Mouse (Mus musculus): ENCODE data around the gene Mpc2. TPM values are rescaled to one million over a fixed set of nuclear protein-coding genes. Genes with fewer than 3 reads are reported as not detected.

Gene Mpc2
- polyA plus RNA-seq, 1 experiment from 2014 or later = 190 TPM

DNA sequence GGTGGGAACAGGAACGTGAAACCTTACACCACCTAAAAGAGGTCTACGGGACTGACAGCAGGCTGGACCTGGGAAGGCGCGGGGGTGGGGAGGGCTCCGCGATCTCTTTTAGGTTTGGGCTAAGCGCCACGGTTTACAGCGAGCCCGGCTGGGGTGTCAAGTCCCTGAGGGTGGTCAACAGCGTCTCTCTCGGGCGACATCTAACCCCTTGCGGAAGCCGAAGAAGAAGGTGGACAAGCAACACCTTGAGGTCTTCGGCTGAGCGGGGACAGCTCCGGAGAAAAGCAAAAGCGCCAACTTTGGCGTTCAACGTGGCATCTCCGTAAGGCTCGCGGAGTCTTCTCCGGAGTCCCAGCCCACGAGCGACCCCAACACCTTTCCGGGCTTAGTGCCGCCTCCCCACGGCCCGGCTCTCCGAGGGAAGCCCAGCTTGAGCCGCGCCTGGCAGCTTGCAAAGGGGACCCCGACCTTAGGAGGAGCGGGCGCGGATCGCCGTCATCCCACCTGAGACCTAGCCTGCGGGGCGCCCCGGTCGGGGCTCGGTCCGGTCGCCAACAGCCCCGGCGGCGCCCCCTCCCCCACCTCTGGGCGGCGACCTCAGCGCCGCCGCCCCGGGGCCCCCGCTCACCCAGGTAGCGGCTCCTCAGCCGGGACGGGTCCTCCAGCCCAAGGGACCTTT is 795 bp upstream of the Mpc2 start:
- H3K9ac ChIP-seq (ENCODE audit: low read length) = peak overlapping the region; percentile 82
- under 1% methylated on average over 51 of the region's 60 CpGs for WGBS
- no peaks in the 10 kb centered on the region for H3K9me3 ChIP-seq (replicated peaks; ENCODE audit: control insufficient read depth, low read length)
- ATAC-seq = no peak
- no peaks in the 10 kb centered on the region for H3K36me3 ChIP-seq (ENCODE audit: control insufficient read depth, insufficient read depth, low read length)
- no peaks in the 10 kb centered on the region for H3K27me3 ChIP-seq (replicated peaks; ENCODE audit: control insufficient read depth, insufficient read depth, low read length)
- DNase-seq (ENCODE audit: low spot score) = peak; percentile 48
- peak overlapping the region; percentile 92 for H3K27ac ChIP-seq (ENCODE audit: low read depth, low read length)
- H3K4me2 ChIP-seq (ENCODE audit: low read length) = peak overlapping the region; percentile 84
- H3K4me1 ChIP-seq (ENCODE audit: control insufficient read depth, insufficient read depth, low read length) = 0 out of 2 replicates have a peak, but pooled peaks cover 6% of the 10 kb centered on the region
- H3K4me3 ChIP-seq (ENCODE audit: low read depth, low read length) = peak overlapping the region; percentile 86

DNA sequence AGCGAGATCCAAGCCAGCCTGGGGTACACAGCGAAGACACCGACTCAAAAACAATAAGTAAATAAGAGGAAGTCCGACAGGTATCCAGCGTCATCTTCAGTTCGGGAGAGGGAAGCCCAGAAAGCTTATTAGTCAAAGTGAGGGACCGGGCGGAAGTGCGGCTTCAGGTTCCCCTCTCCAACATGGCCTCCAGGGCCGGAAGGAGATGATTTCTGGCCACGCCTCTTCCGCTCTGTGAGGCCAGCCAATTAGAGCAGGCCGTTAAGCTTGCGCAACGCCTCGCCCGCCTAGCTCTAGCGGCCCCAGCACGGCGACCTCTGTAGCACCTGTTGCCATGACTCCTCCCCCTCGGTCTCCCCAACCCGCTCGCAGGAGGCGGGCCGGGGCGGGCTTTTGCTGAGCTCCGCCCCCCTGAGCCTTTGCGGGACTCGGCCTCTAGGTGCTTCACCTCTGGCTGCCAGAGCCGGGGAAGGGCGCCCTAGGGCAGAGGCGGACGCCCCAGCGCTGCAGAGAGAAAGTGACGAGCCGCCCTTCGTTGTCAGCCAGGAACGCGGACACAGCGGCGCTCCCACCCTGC is 452 bp downstream of the Mpc2 start:
- DNase-seq (ENCODE audit: low spot score) (peak; percentile 100), ATAC-seq (peak; percentile 97)
- H3K4me3 ChIP-seq (ENCODE audit: low read depth, low read length) = peak overlapping the region; percentile 86
- no peaks in the 10 kb centered on the region for H3K9me3 ChIP-seq (replicated peaks; ENCODE audit: control insufficient read depth, low read length)
- under 1% methylated on average over 41 of the region's 41 CpGs for WGBS
- 0 out of 2 replicates have a peak, but pooled peaks cover 6% of the 10 kb centered on the region for H3K4me1 ChIP-seq (ENCODE audit: control insufficient read depth, insufficient read depth, low read length)
- H3K9ac ChIP-seq (ENCODE audit: low read length) = peak overlapping the region; percentile 75
- H3K27me3 ChIP-seq (replicated peaks; ENCODE audit: control insufficient read depth, insufficient read depth, low read length) = no peaks in the 10 kb centered on the region
- H3K36me3 ChIP-seq (ENCODE audit: control insufficient read depth, insufficient read depth, low read length) = no peaks in the 10 kb centered on the region
- H3K27ac ChIP-seq (ENCODE audit: low read depth, low read length) = peak overlapping the region; percentile 92
- peak overlapping the region; percentile 65 for H3K4me2 ChIP-seq (ENCODE audit: low read length)

DNA sequence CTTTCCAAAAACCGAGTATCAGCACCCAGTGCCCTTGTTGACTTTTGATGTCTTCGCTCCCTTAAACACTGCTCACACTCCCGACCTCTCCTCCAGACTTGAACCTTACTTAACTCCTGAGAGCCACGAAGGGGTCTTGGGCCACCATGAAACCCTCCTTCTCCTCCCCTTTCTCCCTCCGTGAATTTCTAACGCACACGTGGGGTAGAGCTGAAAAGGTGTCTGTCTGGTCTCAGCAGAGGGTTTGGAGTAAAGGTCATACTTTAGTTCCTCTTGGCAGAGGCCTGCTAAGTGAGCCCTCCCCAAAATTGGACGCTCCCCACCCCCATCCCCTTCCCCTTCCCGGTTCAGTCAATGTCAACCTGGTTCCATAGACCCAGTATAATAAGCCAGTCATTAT is 1.2 kb downstream of the Mpc2 start:
- Histone ChIP-seq H3K27me3 (replicated peaks; ENCODE audit: control insufficient read depth, insufficient read depth, low read length) (no peaks in the 10 kb centered on the region), H3K27ac (ENCODE audit: low read depth, low read length) (no peak overlapping the region), H3K36me3 (ENCODE audit: control insufficient read depth, insufficient read depth, low read length) (no peaks in the 10 kb centered on the region), H3K9me3 (replicated peaks; ENCODE audit: control insufficient read depth, low read length) (no peaks in the 10 kb centered on the region), H3K9ac (ENCODE audit: low read length) (peak overlapping the region; percentile 75), H3K4me3 (ENCODE audit: low read depth, low read length) (peak overlapping the region; percentile 86), H3K4me1 (ENCODE audit: control insufficient read depth, insufficient read depth, low read length) (0 out of 2 replicates have a peak, but pooled peaks cover 6% of the 10 kb centered on the region), H3K4me2 (ENCODE audit: low read length) (peak overlapping the region; percentile 65)
- WGBS = 3% methylated on average over 9 of the region's 9 CpGs
- DNase-seq (ENCODE audit: low spot score) = no peak
- ATAC-seq = no peak

DNA sequence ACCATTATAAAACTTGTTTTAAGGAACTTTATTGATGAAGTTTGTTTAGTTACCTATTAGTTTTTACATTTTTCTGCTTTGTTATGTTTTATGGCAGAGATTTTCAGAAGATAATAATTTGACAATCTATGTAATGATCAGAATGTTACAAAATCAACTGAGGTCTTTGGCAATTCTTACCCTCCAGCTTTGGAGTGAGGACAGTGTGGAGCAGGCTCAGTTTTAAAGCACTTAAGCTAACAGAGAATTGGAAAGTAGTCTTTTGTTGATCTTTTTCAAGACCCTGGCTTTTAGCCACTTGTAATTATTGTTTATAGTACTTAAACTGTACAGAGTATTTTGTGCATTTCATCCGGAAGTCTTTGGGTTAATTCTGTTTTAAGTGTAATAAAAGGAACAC is 2.4 kb downstream of the Mpc2 start:
- Histone ChIP-seq H3K4me1 (ENCODE audit: control insufficient read depth, insufficient read depth, low read length) (0 out of 2 replicates have a peak, but pooled peaks cover 6% of the 10 kb centered on the region), H3K4me2 (ENCODE audit: low read length) (no peak overlapping the region), H3K9ac (ENCODE audit: low read length) (no peak overlapping the region), H3K9me3 (replicated peaks; ENCODE audit: control insufficient read depth, low read length) (no peaks in the 10 kb centered on the region), H3K36me3 (ENCODE audit: control insufficient read depth, insufficient read depth, low read length) (no peaks in the 10 kb centered on the region), H3K27ac (ENCODE audit: low read depth, low read length) (no peak overlapping the region), H3K4me3 (ENCODE audit: low read depth, low read length) (no peak overlapping the region), H3K27me3 (replicated peaks; ENCODE audit: control insufficient read depth, insufficient read depth, low read length) (no peaks in the 10 kb centered on the region)
- no peak for ATAC-seq
- WGBS = 74% methylated on average over 1 of the region's 1 CpGs
- DNase-seq (ENCODE audit: low spot score) = no peak

DNA sequence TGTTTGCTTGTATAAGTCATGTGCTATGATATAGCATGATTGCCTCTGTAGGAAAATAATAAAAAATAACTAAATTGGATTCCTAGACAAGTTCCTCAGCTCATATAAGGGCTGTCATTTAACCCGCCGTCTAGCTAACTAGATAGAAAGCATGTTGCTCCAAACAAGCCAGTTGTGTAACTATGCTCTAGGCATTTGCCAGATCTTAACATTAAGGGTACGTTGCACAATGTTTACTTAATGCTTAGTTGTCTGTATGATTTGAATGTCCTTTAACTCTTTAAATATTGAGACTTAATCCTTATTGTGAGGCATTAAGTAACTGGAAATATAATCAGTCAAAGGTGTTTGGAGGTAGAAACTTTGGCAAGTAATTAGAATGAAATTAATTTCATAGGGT is 4.1 kb downstream of the Mpc2 start:
- H3K9ac ChIP-seq (ENCODE audit: low read length) = no peak overlapping the region
- H3K27me3 ChIP-seq (replicated peaks; ENCODE audit: control insufficient read depth, insufficient read depth, low read length) = no peaks in the 10 kb centered on the region
- H3K36me3 ChIP-seq (ENCODE audit: control insufficient read depth, insufficient read depth, low read length) = no peaks in the 10 kb centered on the region
- no peak for ATAC-seq
- H3K9me3 ChIP-seq (replicated peaks; ENCODE audit: control insufficient read depth, low read length) = no peaks in the 10 kb centered on the region
- H3K4me1 ChIP-seq (ENCODE audit: control insufficient read depth, insufficient read depth, low read length) = 0 out of 2 replicates have a peak, but pooled peaks cover 3% of the 10 kb centered on the region
- 95% methylated on average over 3 of the region's 3 CpGs for WGBS
- no peak overlapping the region for H3K4me2 ChIP-seq (ENCODE audit: low read length)
- no peak for DNase-seq (ENCODE audit: low spot score)
- no peak overlapping the region for H3K4me3 ChIP-seq (ENCODE audit: low read depth, low read length)
- H3K27ac ChIP-seq (ENCODE audit: low read depth, low read length) = no peak overlapping the region

DNA sequence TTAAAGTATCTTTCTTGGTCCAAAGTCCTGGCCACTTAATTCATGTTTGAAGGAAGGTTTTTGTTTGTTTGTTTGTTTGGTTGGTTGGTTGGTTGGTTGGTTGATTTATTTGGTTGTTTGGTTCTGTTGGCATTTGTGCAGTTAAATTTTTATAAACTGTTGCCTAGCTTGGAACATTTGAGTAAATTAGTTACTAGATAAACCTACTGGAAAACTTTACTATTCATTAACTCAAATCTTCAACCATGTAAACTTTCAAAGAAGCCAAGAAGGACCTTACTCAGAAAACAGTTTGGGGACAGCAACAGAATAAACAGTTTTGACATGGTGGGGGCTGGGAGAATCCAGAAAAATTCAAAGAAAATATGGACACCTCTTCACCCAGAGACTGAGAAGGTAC is 8.5 kb downstream of the Mpc2 start:
- Histone ChIP-seq H3K4me3 (ENCODE audit: low read depth, low read length) (no peak overlapping the region), H3K4me1 (ENCODE audit: control insufficient read depth, insufficient read depth, low read length) (no peaks in the 10 kb centered on the region), H3K9ac (ENCODE audit: low read length) (no peak overlapping the region), H3K4me2 (ENCODE audit: low read length) (no peak overlapping the region), H3K27me3 (replicated peaks; ENCODE audit: control insufficient read depth, insufficient read depth, low read length) (no peaks in the 10 kb centered on the region), H3K36me3 (ENCODE audit: control insufficient read depth, insufficient read depth, low read length) (no peaks in the 10 kb centered on the region), H3K9me3 (replicated peaks; ENCODE audit: control insufficient read depth, low read length) (no peaks in the 10 kb centered on the region), H3K27ac (ENCODE audit: low read depth, low read length) (no peak overlapping the region)
- no peak for DNase-seq (ENCODE audit: low spot score)
- ATAC-seq = no peak

DNA sequence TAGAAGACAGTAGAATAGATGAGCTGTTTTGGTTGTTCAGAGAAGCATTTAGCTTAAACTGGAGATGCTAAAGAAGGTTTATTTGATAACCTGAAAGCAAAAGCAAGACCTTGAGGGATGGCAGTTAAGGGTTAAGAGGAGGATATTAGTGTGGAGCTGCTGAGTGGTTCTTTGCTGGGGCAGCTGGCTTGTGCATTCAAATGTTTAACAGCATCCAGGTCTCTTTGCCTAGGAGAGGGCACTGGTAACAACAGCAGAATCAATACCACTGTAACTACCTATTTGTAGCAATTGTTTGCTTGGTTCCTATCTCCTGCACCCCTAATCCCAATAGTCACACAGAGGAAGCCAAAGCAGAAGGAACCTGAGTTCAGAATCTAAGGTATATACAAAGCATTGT is 9.3 kb downstream of the Mpc2 start:
- Histone ChIP-seq H3K36me3 (ENCODE audit: control insufficient read depth, insufficient read depth, low read length) (no peaks in the 10 kb centered on the region), H3K27ac (ENCODE audit: low read depth, low read length) (no peak overlapping the region), H3K4me3 (ENCODE audit: low read depth, low read length) (no peak overlapping the region), H3K9ac (ENCODE audit: low read length) (no peak overlapping the region), H3K9me3 (replicated peaks; ENCODE audit: control insufficient read depth, low read length) (no peaks in the 10 kb centered on the region), H3K4me1 (ENCODE audit: control insufficient read depth, insufficient read depth, low read length) (no peaks in the 10 kb centered on the region), H3K4me2 (ENCODE audit: low read length) (no peak overlapping the region), H3K27me3 (replicated peaks; ENCODE audit: control insufficient read depth, insufficient read depth, low read length) (no peaks in the 10 kb centered on the region)
- ATAC-seq (no peak), DNase-seq (ENCODE audit: low spot score) (no peak)

DNA sequence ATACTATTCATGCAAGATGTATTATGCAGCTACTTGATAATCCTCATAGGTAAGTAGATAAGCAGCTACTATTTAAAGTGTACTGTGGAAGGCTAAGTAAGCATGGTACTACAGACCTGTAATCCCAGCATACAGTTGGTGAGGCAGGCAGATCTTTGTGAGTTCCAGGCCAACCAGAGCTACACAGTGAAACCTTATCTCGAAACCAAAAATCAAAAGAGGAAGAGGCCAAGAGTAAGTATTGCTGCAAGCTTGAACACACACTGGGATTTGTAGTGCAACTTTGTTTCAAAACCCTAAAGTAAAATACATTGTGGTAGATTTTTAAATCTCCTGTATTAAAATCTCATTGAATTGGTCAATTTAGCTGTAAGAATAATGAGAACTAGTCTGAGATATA is 11.1 kb downstream of the Mpc2 start:
- no peak overlapping the region for H3K9ac ChIP-seq (ENCODE audit: low read length)
- WGBS = 92% methylated on average over 1 of the region's 1 CpGs
- H3K4me2 ChIP-seq (ENCODE audit: low read length) = no peak overlapping the region
- H3K27me3 ChIP-seq (replicated peaks; ENCODE audit: control insufficient read depth, insufficient read depth, low read length) = no peaks in the 10 kb centered on the region
- H3K4me1 ChIP-seq (ENCODE audit: control insufficient read depth, insufficient read depth, low read length) = no peaks in the 10 kb centered on the region
- no peak overlapping the region for H3K4me3 ChIP-seq (ENCODE audit: low read depth, low read length)
- ATAC-seq = no peak
- DNase-seq (ENCODE audit: low spot score) = no peak
- no peak overlapping the region for H3K27ac ChIP-seq (ENCODE audit: low read depth, low read length)
- H3K36me3 ChIP-seq (ENCODE audit: control insufficient read depth, insufficient read depth, low read length) = no peaks in the 10 kb centered on the region
- H3K9me3 ChIP-seq (replicated peaks; ENCODE audit: control insufficient read depth, low read length) = no peaks in the 10 kb centered on the region

DNA sequence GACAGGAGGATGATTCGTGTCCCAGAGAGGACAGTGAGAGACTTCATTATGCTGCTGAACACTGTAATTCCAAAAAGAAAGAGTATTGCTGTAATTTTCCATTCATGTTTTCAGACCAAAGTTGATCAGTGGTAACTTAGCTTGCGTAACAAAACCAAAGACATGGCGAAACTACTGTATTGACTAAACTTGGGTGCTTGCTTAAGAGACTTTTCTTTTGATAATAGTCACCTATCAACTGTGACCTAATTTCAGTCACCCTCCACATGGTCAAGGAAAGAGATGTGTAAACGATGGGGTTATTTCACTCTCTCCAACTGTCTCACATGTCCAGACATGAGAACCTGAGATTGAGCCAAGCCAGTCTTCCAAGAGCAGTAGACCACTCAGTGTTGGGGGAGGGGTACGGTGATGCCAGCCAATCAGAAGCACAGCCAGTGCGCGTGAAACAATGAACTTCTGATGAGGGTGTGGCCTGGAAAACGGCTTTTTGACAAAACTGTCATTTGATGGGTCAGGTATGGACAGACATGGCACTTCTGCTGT is 24.3 kb downstream of the Mpc2 start, which contains the start of gene Adcy10:
Gene Adcy10 (plus strand): TSS at position 496 of the 546 bp plus-strand sequence.
- 93% methylated on average over 8 of the region's 8 CpGs for WGBS
- Histone ChIP-seq H3K4me1 (ENCODE audit: control insufficient read depth, insufficient read depth, low read length) (no peaks in the 10 kb centered on the region), H3K9me3 (replicated peaks; ENCODE audit: control insufficient read depth, low read length) (no peaks in the 10 kb centered on the region), H3K4me3 (ENCODE audit: low read depth, low read length) (no peak within 1 kb of the TSS), H3K27ac (ENCODE audit: low read depth, low read length) (no peak within 1 kb of the TSS), H3K27me3 (replicated peaks; ENCODE audit: control insufficient read depth, insufficient read depth, low read length) (no peaks in the 10 kb centered on the region), H3K4me2 (ENCODE audit: low read length) (no peak within 1 kb of the TSS), H3K36me3 (ENCODE audit: control insufficient read depth, insufficient read depth, low read length) (peaks cover 6% of the 10 kb centered on the region; the same call in 1 of the 2 replicates), H3K9ac (ENCODE audit: low read length) (no peak within 1 kb of the TSS)
- ATAC-seq (no peak), DNase-seq (ENCODE audit: low spot score) (no peak)

Data from forebrain, embryonic 14.5 days (tissue).